Mouse (Mus musculus): ENCODE measurements around the gene Tmem230.

The Tmem230 gene

DNA sequence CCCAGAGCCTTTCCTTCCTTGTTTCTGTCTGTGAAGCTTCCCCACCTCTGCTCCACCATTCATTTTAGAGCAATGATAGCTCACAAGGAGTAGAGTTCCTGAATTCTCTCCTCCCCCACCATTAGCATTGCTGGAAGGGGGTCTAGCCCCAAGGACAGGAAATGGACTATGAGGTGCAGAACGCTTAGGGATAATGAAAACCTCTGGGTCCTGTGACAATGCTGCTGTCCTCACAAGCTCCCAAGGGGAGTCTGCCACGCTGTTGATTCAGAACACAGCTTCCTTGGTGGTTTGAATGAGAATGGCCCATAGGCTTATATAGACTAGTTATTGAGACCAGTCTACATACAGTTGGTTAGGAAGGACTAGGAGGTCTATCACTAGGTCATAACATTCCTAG, 12.3 kb downstream of the Tmem230 start:
- intact Hi-C loops (cut with DNase I): no loop called here

DNA sequence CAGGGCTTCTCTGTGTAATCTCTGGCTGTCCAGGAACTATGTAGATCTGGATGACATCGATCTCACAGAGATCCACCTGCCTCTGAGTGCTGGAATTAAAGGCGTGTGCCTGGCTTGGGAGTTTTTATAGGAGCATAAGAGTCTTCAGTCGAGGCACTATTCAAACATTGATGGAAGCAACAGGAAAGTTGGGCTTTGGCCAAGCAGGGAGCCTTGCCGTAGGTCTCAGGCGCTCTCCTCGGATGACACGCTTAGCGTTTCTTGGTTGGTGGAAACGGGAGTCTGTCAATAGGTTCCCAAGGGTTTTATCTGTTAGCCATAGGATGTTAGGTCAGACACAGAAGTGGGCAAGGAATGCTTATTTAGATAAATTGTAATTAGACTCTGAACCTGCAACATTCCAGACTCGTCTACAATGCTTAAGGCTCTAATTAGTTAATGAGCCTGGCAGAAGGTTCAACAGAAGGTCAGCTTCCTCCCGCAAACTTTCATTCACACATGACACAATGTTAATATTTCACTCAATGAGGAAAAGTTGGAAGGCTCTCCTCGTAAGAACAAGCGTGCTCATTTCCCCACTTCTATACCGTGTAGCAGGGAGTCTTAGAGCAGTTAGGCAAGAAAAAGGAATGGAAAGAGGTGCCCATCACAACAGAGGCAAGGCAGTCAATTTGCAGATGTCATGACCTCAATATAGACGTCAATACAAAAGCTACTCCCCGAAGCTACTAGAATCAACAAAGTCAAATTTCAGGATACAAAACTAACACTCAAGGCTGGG, 13.4 kb downstream of the Tmem230 start:
- intact Hi-C loops (cut with DNase I): no loop called here

DNA sequence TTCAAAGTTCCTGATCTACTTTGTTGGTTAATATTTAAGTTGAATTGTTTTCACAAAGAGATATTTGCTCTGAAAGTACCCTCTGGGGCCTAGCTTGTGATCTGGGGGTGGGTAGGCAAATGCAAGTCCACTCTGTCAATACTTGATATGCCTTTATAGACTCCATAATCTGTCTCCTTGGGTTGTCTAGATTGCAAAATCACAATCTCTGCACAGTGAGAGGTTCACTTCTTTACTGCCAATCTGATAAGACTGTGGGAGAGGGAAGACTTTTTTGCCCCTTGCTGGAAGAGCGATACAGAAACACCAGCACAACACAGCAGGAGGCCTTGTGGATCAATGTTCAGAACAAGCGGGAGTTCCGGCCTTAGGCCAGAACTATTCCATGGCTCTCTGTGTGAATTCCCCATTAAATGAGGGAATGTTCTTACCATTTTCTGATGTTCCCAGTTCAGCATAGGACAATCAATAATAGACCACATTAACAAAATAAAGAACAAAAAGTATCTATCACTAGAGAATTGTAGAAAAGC, 15.1 kb downstream of the Tmem230 start:
- intact Hi-C loops (cut with DNase I): no loop called here

- intact Hi-C loops (cut with DNase I): no loop called here
Observed at GRCm38 (mm10) chr2:132224359-132224758, 23.2 kb downstream of the Tmem230 start.

DNA sequence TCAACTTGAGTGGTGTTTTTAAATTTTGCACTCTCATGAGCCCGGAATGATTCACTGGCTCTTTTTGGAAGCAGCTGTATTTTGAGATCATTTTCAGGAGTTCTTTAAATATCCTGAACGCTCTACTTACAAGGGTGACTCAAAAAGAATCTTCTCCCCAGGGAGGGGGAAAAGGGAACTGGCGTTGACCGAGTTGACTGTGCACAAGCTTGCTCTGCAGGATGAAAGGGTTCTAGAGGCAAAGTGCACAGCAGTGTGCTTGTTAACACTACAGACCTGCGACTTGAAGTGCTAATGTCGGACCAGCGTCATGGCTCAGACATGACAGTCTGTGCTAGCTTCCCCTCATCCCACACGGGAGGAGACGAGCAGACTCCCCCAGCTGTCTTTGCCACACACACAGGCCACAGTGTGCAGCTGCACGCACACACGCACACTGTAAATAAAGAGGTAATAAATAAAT, 26.0 kb downstream of the Tmem230 start:
- intact Hi-C loops (cut with DNase I): loop anchor here (2.0 kb wide), 1 partner anchor 55 kb away; no protein-coding TSS in a partner anchor

GRCm38 (mm10) chr2:132211995-132212656, 35.5 kb downstream of the Tmem230 start:
- intact Hi-C loops (cut with DNase I): loop anchor here (5.0 kb wide), 1 partner anchor 60 kb away; no protein-coding TSS in a partner anchor

DNA sequence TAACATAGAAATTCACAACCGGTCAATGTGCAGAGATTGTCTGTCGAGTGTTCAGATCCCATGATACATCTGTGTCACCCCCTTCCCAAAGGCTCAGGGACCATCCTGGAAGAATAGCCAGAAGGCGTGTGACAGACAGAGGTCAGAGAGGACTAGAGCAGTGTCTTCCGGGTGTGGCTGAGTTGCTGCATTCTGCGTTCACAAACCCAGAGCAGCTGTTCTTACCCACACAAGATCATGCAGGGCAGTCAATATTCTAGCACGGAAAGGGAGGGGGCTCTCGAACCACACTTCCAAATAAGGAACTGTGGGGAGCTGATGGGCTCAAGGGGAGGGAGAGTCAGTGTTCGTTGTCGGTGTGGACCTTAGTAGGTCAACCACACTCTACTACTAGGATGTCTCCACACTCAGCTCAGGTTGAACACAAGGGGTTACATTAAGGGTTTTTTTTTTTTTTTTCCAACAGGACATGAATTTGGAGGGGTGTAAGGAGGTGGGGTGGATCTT, 36.7 kb downstream of the Tmem230 start:
- intact Hi-C loops (cut with DNase I): loop anchor here (5.0 kb wide), 1 partner anchor 59 kb away; no protein-coding TSS in a partner anchor

DNA sequence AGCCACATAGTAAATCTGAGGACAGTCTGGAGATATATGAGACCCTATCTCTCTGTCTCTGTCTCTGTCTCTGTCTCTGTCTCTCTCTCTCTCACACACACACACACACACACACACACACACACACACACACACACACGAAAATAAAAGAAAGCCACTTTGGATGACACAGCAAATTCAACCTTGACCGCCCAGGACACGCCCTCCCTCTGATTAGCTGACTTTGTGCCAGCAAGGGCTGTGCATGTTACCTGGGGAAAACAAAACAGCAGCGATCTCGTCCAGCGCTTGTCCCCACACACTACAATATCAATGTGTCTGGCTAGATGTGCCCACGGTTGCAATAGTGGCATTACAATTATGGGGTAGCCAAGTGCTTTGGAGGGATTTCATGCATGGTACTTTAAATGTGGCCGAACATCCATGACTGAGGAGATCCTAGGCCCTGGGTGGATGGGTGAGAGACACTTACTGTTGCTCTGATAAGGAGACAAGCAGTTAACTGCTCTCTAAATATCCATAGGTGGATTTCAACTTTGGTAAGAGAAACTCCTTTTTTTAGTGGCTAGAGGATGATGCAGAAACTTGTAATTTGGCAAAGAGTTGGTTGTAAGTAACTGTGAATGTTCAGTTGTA, 39.2 kb downstream of the Tmem230 start:
- intact Hi-C loops (cut with DNase I): no loop called here

DNA sequence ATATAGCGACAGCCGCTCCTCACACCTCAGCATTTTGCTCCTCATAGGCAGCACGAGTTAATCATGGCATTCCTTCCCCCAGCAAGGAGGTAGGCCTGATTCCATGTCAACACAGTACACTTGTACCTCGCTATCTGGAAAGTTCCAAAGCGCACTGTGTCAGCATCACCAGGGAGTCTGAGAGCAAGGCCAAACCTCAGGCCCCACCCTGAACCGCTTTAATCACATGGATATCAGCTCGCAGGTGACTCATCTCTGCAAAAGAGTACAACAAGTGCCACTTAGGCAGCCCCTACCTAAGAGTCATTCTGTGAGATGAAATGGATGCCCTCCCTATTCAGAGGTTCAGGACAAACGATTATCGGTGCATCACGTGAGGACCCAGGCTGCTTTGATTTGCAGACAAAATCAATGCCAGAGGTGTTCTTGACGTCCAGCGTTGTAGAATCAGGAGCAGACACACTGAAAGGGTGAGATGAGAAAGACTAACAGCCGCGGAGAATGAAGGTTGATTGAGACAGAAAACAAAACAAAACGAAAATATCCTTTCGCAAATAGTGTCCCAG, 41.2 kb downstream of the Tmem230 start:
- intact Hi-C loops (cut with DNase I): no loop called here

- intact Hi-C loops (cut with DNase I): no loop called here
Observed at GRCm38 (mm10) chr2:132205549-132205948, 42.1 kb downstream of the Tmem230 start.

- intact Hi-C loops (cut with DNase I): loop anchor here (5.0 kb wide), 1 partner anchor 56 kb away; the partner anchor contains the start of gene Slc23a2
Observed at GRCm38 (mm10) chr2:132203773-132204172, 43.8 kb downstream of the Tmem230 start.

- intact Hi-C loops (cut with DNase I): loop anchor here (5.0 kb wide), 1 partner anchor 56 kb away; the partner anchor contains the start of gene Slc23a2
Observed at GRCm38 (mm10) chr2:132203186-132203585, 44.4 kb downstream of the Tmem230 start.

GRCm38 (mm10) chr2:132198017-132198933, 49.3 kb downstream of the Tmem230 start:
- intact Hi-C loops (cut with DNase I): no loop called here

DNA sequence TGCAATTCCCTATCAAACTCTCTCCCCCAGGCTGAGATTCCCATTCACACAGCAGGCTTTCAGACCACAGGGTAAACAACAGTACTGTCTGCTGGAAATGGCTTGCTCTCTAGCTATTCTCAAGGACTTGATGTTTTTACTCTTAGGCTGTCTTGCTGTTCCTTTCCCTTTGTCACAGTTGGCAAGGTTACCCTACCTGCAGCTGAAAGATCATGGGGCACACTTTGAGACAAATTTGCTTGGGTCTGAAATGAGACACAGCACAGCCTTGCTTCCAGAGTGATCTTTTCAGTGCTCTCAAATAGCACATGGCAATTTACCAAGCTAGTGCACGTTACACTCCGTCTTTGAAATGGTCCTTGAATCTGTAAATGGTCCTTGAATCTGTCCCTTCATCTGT, 52.0 kb downstream of the Tmem230 start:
- intact Hi-C loops (cut with DNase I): no loop called here

- intact Hi-C loops (cut with DNase I): no loop called here
Observed at GRCm38 (mm10) chr2:132190602-132191161, 56.9 kb downstream of the Tmem230 start.

Data from adrenal gland (tissue).